Mouse (Mus musculus) left cerebral cortex, adult 2 months (tissue): Measurements from ENCODE around the gene Ddost. TPM values are rescaled to one million over a fixed set of nuclear protein-coding genes. Genes with fewer than 3 reads are reported as not detected.
A peak's percentile ranks its signal among the peaks of the same experiment; 100 is the strongest.

Experiments used
- DNase-seq, 2 experiments: peaks; one replicate each; pipeline ENCODE4 v3.0.0; 2021 to 2022; ENCODE audit warnings: low spot score in 2 of 2, mixed read lengths in 1 of 2; ENCODE audit errors: extremely low spot score in 1 of 2
- H3K27ac ChIP-seq: fragments of 200-600 bp; 2 replicates; pipeline ENCODE4 v1.8.1; 2022
- H3K4me3 ChIP-seq: fragments of 200-600 bp; 2 replicates; pipeline ENCODE4 v1.8.1; 2022
- CTCF ChIP-seq: fragments of 200-600 bp; IDR thresholded peaks from 2 replicates; pipeline ENCODE4 v1.8.1; 2022; ENCODE audit warnings: antibody characterized with exemption, mild to moderate bottlenecking, moderate library complexity
- intact Hi-C: fragments of 180-260 bp; cut with DNase I; formaldehyde crosslinking; loops from one replicate; pipeline ENCODE4 v1.15.1; 2025
- long read RNA-seq, 2 experiments: library from polyadenylated mRNA; stranded (forward); transcript quantifications; one replicate each; pipeline ENCODE4 v2.0.0; 2021; ENCODE audit warnings: borderline mapping rate in 2 of 2
- total RNA-seq, 2 experiments: library from RNA; stranded (reverse); gene quantifications; 2 replicates each; pipeline ENCODE4 v1.2.3; 2021

Gene Ddost
- total RNA-seq = 10 to 100 TPM; 82.4 to 88.9 TPM
- long read RNA-seq, experiment 1, transcript Ddost-201 (11 exons, 2,120 nt) = major isoform, 186 of 200 reads
- long read RNA-seq, experiment 1, partial matches to known transcripts = 2 of 200 reads
- long read RNA-seq, experiment 1, other reads (novel, unspliced or antisense) = 12 of 200 reads
- long read RNA-seq, experiment 2, transcript Ddost-201 (11 exons, 2,120 nt) = major isoform, 130 of 142 reads
- long read RNA-seq, experiment 2, partial matches to known transcripts = 6 of 142 reads
- long read RNA-seq, experiment 2, other reads (novel, unspliced or antisense) = 6 of 142 reads

GRCm38 (mm10) chr4:138304340-138305104 is at the start of gene Ddost:
TSS of gene Ddost (plus strand) at chr4:138304730.
- intact Hi-C loops = no loop called here
- peak within 1 kb of the TSS; percentile 91 for H3K27ac ChIP-seq
- no peak; the same call in 1 of the 2 replicates for TF ChIP-seq CTCF
- peak within 1 kb of the TSS; percentile 85 for H3K4me3 ChIP-seq
- DNase-seq = peak; percentile 96 to 98

- TF ChIP-seq CTCF = no peak
- H3K4me3 ChIP-seq = no peak overlapping the region
- intact Hi-C loops = no loop called here
- DNase-seq = no peak
- H3K27ac ChIP-seq = no peak overlapping the region
Observed at GRCm38 (mm10) chr4:138257116-138257687, 47.3 kb upstream of the Ddost start.

- no peak for TF ChIP-seq CTCF
- no peak for DNase-seq
- Histone ChIP-seq H3K27ac (no peak overlapping the region), H3K4me3 (no peak overlapping the region)
- intact Hi-C loops = no loop called here
Observed at GRCm38 (mm10) chr4:138258663-138259062, 45.9 kb upstream of the Ddost start.

GRCm38 (mm10) chr4:138259482-138259881 is 45.0 kb upstream of the Ddost start:
- Histone ChIP-seq H3K27ac (no peak overlapping the region), H3K4me3 (no peak overlapping the region)
- intact Hi-C loops = no loop called here
- DNase-seq = no peak
- no peak for TF ChIP-seq CTCF

GRCm38 (mm10) chr4:138261843-138262681 is 42.5 kb upstream of the Ddost start:
- H3K4me3 ChIP-seq = peak overlapping the region; percentile 62
- H3K27ac ChIP-seq = peak overlapping the region; percentile 89
- DNase-seq = peak; percentile 87 to 93
- intact Hi-C loops = no loop called here
- peak; percentile 49 for TF ChIP-seq CTCF

GRCm38 (mm10) chr4:138267869-138268268 is 36.7 kb upstream of the Ddost start:
- no peak for TF ChIP-seq CTCF
- H3K27ac ChIP-seq = no peak overlapping the region
- intact Hi-C loops = no loop called here
- no peak for DNase-seq
- H3K4me3 ChIP-seq = no peak overlapping the region

GRCm38 (mm10) chr4:138272011-138272997 is 32.2 kb upstream of the Ddost start:
- H3K27ac ChIP-seq = peak overlapping the region; percentile 93

GRCm38 (mm10) chr4:138278346-138278745 is 26.2 kb upstream of the Ddost start:
- no peak overlapping the region for H3K4me3 ChIP-seq
- intact Hi-C loops = no loop called here
- no peak for TF ChIP-seq CTCF
- DNase-seq = peak; percentile 52 to 56
- H3K27ac ChIP-seq = peak overlapping the region; percentile 70

More at GRCm38 (mm10) chr4:138272011-138272997, 32.2 kb upstream of the Ddost start:
- no peak overlapping the region for H3K4me3 ChIP-seq
- TF ChIP-seq CTCF = no peak
- intact Hi-C loops = loop anchor here (1.0 kb wide), 1 partner anchor 22 kb away; the partner anchor contains the start of genes Kif17 and Sh2d5
- peak; percentile 45 to 57 for DNase-seq

GRCm38 (mm10) chr4:138282834-138283233 is 21.7 kb upstream of the Ddost start:
- intact Hi-C loops = no loop called here
- H3K27ac ChIP-seq = no peak overlapping the region
- peak; percentile 97 for TF ChIP-seq CTCF
- DNase-seq = peak; percentile 45 to 60
- H3K4me3 ChIP-seq = no peak overlapping the region

- no peak for TF ChIP-seq CTCF
- intact Hi-C loops = no loop called here
Observed at GRCm38 (mm10) chr4:138286411-138286810, 18.1 kb upstream of the Ddost start.

More at GRCm38 (mm10) chr4:138286411-138286810, 18.1 kb upstream of the Ddost start:
- DNase-seq = no peak
- no peak overlapping the region for H3K27ac ChIP-seq
- H3K4me3 ChIP-seq = no peak overlapping the region
